Mouse (Mus musculus) limb, embryonic 15.5 days (tissue): ENCODE measurements around the gene Pzp. TPM values are rescaled to one million over a fixed set of nuclear protein-coding genes. Genes with fewer than 3 reads are reported as not detected.
A peak's percentile ranks its signal among the peaks of the same experiment; 100 is the strongest.

Experiments
- ATAC-seq: fragments of 200-750 bp; cut with Nextera tagmentation; 2 replicates; pipeline ENCODE4 v1.8.0; 2017; ENCODE audit warnings: low read depth, moderate TSS enrichment; ENCODE audit not compliant: insufficient number of reproducible peaks, low FRiP score, low TSS enrichment
- H3K27ac ChIP-seq: fragments of 300-500 bp; sonication (generic); 2 replicates; pipeline ENCODE4 v1.5.1; 2015; ENCODE audit warnings: moderate library complexity, mild to moderate bottlenecking, inconsistent platforms
- H3K27me3 ChIP-seq: fragments of 300-500 bp; sonication (generic); 2 replicates; pipeline ENCODE4 v1.6.1; 2015; ENCODE audit warnings: inconsistent platforms
- H3K36me3 ChIP-seq: fragments of 300-500 bp; sonication (generic); 2 replicates; pipeline ENCODE4 v1.6.1; 2015; ENCODE audit warnings: inconsistent platforms
- H3K4me1 ChIP-seq: fragments of 300-500 bp; sonication (generic); 2 replicates; pipeline ENCODE4 v1.6.1; 2015; ENCODE audit warnings: inconsistent platforms
- H3K4me2 ChIP-seq: fragments of 300-500 bp; sonication (generic); 2 replicates; pipeline ENCODE4 v1.6.1; 2015; ENCODE audit warnings: mild to moderate bottlenecking, inconsistent platforms
- H3K4me3 ChIP-seq: fragments of 300-500 bp; sonication (generic); 2 replicates; pipeline ENCODE4 v1.5.1; 2015; ENCODE audit warnings: mild to moderate bottlenecking, inconsistent platforms
- H3K9ac ChIP-seq: fragments of 300-500 bp; sonication (generic); 2 replicates; pipeline ENCODE4 v1.6.1; 2015; ENCODE audit warnings: inconsistent platforms
- H3K9me3 ChIP-seq: fragments of 300-500 bp; sonication (generic); 2 replicates; pipeline ENCODE4 v1.6.1; 2016; ENCODE audit warnings: inconsistent platforms
- WGBS: fragments of 180-500 bp; shearing (Covaris S2); methylation state at CpG from one replicate; pipeline ENCODE4 v1.1.7; 2015; 5-methylcytosine and 5-hydroxymethylcytosine counted together
- polyA plus RNA-seq: library from polyadenylated mRNA; unstranded; fragments of >200 nt; fragmentation: Nextera tagmentation; extraction: Ambion mirVana; gene quantifications from 2 replicates; pipeline ENCODE4 v1.2.1, GENCODE M21; 2015

The Pzp gene
- polyA plus RNA-seq, 1 experiment from 2014 or later: 1.2 TPM

DNA sequence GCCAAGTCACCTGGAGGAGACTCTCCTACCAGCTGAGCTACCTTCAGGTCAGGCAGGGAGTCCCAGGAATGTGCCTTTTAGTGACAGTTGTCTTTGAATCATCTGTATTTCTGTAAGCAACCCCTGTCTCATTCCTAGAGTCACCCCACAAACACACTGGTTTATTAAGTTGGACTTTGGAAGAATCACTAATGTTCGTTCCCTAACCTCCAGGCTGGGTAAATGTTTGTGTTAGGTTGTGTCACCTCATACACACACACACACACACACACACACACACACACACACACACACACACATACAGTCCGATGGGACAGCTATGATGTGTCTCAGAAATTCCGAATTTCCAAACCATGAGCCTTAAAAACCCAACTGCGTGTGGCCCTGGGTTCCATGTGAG lies 719 bp downstream of the Pzp start:
- Histone ChIP-seq H3K4me3 (no peak overlapping the region), H3K9me3 (no peaks in the 10 kb centered on the region), H3K9ac (no peak overlapping the region), H3K4me2 (no peak overlapping the region), H3K36me3 (no peaks in the 10 kb centered on the region), H3K27ac (no peak overlapping the region), H3K4me1 (no peaks in the 10 kb centered on the region), H3K27me3 (no peaks in the 10 kb centered on the region)
- 89% methylated on average over 4 of the region's 4 CpGs for WGBS
- no peak for ATAC-seq

DNA sequence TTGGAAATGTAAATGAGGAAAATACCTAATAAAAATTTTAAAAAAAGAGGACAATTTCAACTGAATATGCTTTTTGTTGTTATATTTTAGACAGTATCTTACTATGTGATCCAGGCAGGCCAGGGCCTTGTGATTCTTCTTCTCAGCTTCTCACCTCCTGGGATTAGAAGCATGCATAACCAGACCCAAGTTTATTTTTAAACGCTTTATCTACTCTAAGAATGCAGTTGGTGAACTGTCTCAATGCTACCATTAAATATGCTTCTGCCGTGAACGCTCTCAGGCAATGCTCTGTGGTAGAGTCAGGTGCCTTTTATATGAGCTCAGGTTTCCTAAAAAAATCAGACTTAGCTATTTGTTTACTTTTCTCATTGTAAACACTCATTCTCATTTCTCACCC lies 3.2 kb downstream of the Pzp start:
- no peaks in the 10 kb centered on the region for H3K27me3 ChIP-seq
- H3K4me3 ChIP-seq: no peak overlapping the region
- WGBS: 75% methylated on average over 3 of the region's 3 CpGs
- no peak overlapping the region for H3K27ac ChIP-seq
- H3K4me1 ChIP-seq: no peaks in the 10 kb centered on the region
- no peak for ATAC-seq
- H3K9ac ChIP-seq: no peak overlapping the region
- no peak overlapping the region for H3K4me2 ChIP-seq
- H3K9me3 ChIP-seq: no peaks in the 10 kb centered on the region
- no peaks in the 10 kb centered on the region for H3K36me3 ChIP-seq

DNA sequence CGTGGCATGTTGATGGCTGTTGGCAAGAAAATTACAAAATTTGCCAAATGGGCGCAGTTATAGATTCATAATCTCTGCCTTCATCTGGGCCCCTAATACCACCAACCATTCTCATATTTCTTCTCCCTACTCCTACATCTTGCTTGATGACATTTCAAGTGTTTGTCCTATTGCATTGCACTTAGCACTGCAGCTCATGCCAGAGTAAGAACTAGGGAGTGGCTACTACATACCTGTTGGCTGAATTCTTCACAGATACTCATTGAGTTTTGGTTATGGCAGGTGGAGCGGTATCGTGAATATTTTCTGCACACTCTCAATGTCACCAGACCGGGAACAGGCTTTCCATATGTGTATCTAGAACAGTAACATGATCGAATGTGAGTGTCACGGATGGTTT lies 7.4 kb downstream of the Pzp start:
- no peak overlapping the region for H3K4me3 ChIP-seq
- no peaks in the 10 kb centered on the region for H3K9me3 ChIP-seq
- WGBS: 92% methylated on average over 7 of the region's 7 CpGs
- H3K27me3 ChIP-seq: no peaks in the 10 kb centered on the region
- no peaks in the 10 kb centered on the region for H3K36me3 ChIP-seq
- no peak for ATAC-seq
- H3K27ac ChIP-seq: no peak overlapping the region
- H3K9ac ChIP-seq: no peak overlapping the region
- no peaks in the 10 kb centered on the region for H3K4me1 ChIP-seq
- H3K4me2 ChIP-seq: no peak overlapping the region

- no peaks in the 10 kb centered on the region for H3K27me3 ChIP-seq
- H3K9ac ChIP-seq: no peak overlapping the region
- no peaks in the 10 kb centered on the region for H3K36me3 ChIP-seq
- no peaks in the 10 kb centered on the region for H3K9me3 ChIP-seq
- 90% methylated on average over 2 of the region's 2 CpGs for WGBS
- no peak overlapping the region for H3K4me3 ChIP-seq
- ATAC-seq: no peak
- H3K4me1 ChIP-seq: no peaks in the 10 kb centered on the region
- H3K4me2 ChIP-seq: no peak overlapping the region
- H3K27ac ChIP-seq: no peak overlapping the region
Measured at GRCm38 (mm10) chr6:128505676-128506236, 20.8 kb downstream of the Pzp start.

GRCm38 (mm10) chr6:128504743-128505142 lies 21.8 kb downstream of the Pzp start:
- H3K9me3 ChIP-seq: no peaks in the 10 kb centered on the region
- no peaks in the 10 kb centered on the region for H3K4me1 ChIP-seq
- no peak overlapping the region for H3K4me3 ChIP-seq
- no peaks in the 10 kb centered on the region for H3K36me3 ChIP-seq
- H3K27ac ChIP-seq: no peak overlapping the region
- H3K4me2 ChIP-seq: no peak overlapping the region
- no peak overlapping the region for H3K9ac ChIP-seq
- no peaks in the 10 kb centered on the region for H3K27me3 ChIP-seq
- WGBS: 78% methylated on average over 5 of the region's 5 CpGs
- ATAC-seq: no peak

- Histone ChIP-seq H3K36me3 (no peaks in the 10 kb centered on the region), H3K4me2 (no peak overlapping the region), H3K4me1 (no peaks in the 10 kb centered on the region), H3K27me3 (no peaks in the 10 kb centered on the region), H3K9ac (no peak overlapping the region), H3K4me3 (no peak overlapping the region), H3K9me3 (no peaks in the 10 kb centered on the region), H3K27ac (no peak overlapping the region)
- 34% methylated on average over 1 of the region's 1 CpGs for WGBS
- ATAC-seq: no peak
Measured at GRCm38 (mm10) chr6:128495346-128495745, 31.2 kb downstream of the Pzp start.

- Histone ChIP-seq H3K27me3 (no peaks in the 10 kb centered on the region), H3K4me3 (no peak overlapping the region), H3K36me3 (no peaks in the 10 kb centered on the region), H3K4me2 (no peak overlapping the region), H3K27ac (no peak overlapping the region), H3K4me1 (no peaks in the 10 kb centered on the region), H3K9me3 (no peaks in the 10 kb centered on the region), H3K9ac (no peak overlapping the region)
- ATAC-seq: no peak
- 61% methylated on average over 15 of the region's 15 CpGs for WGBS
Measured at GRCm38 (mm10) chr6:128494646-128495331, 31.7 kb downstream of the Pzp start.

GRCm38 (mm10) chr6:128491916-128492315 lies 34.6 kb downstream of the Pzp start:
- Histone ChIP-seq H3K27ac (no peak overlapping the region), H3K36me3 (no peaks in the 10 kb centered on the region), H3K4me3 (no peak overlapping the region), H3K27me3 (no peaks in the 10 kb centered on the region), H3K4me2 (no peak overlapping the region), H3K9me3 (no peaks in the 10 kb centered on the region), H3K4me1 (no peaks in the 10 kb centered on the region), H3K9ac (no peak overlapping the region)
- ATAC-seq: no peak
- 69% methylated on average over 4 of the region's 4 CpGs for WGBS

GRCm38 (mm10) chr6:128490141-128490540 lies 36.4 kb downstream of the Pzp start:
- Histone ChIP-seq H3K27ac (no peak overlapping the region), H3K4me2 (no peak overlapping the region), H3K4me3 (no peak overlapping the region), H3K4me1 (no peaks in the 10 kb centered on the region), H3K9me3 (no peaks in the 10 kb centered on the region), H3K27me3 (no peaks in the 10 kb centered on the region), H3K36me3 (no peaks in the 10 kb centered on the region), H3K9ac (no peak overlapping the region)
- ATAC-seq: no peak
- 96% methylated on average over 10 of the region's 10 CpGs for WGBS

- 84% methylated on average over 11 of the region's 11 CpGs for WGBS
- Histone ChIP-seq H3K4me2 (no peak overlapping the region), H3K4me1 (no peaks in the 10 kb centered on the region; the same call in 1 of the 2 replicates), H3K36me3 (no peaks in the 10 kb centered on the region), H3K9me3 (no peaks in the 10 kb centered on the region), H3K27me3 (no peaks in the 10 kb centered on the region), H3K9ac (no peak overlapping the region), H3K4me3 (no peak overlapping the region), H3K27ac (no peak overlapping the region)
- no peak for ATAC-seq
Measured at GRCm38 (mm10) chr6:128487736-128488135, 38.8 kb downstream of the Pzp start.

GRCm38 (mm10) chr6:128479463-128480454 lies 46.8 kb downstream of the Pzp start:
- Histone ChIP-seq H3K36me3 (no peaks in the 10 kb centered on the region), H3K9ac (no peak overlapping the region), H3K4me1 (peaks cover 3% of the 10 kb centered on the region; the same call in 1 of the 2 replicates), H3K9me3 (no peaks in the 10 kb centered on the region), H3K27me3 (no peaks in the 10 kb centered on the region), H3K4me3 (peak overlapping the region; percentile 8; the same call in 1 of the 2 replicates), H3K4me2 (0 out of 2 replicates have a peak overlapping the region, but pooled peaks have one; percentile 29), H3K27ac (no peak overlapping the region)
- WGBS: 20% methylated on average over 26 of the region's 26 CpGs
- peak; percentile 62 for ATAC-seq

DNA sequence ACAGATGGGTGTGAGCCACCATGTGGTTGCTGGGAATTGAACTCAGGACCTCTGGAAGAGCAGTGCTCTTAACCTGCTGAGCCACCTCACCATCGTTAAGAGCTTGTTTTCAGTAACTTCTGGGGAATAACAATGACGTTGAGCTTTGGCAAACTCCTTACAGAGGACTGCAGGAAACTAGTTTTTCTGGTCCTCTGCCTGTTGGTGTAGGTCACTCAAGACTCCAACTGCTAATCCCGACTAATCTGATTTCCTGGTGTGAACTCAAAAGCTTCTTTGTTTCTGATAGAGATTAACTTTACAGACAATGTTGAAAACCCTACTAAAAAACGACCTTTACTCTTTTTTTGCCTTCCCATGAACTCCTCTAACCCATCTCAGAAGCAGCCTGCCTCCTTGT lies 49.0 kb downstream of the Pzp start:
- no peaks in the 10 kb centered on the region for H3K36me3 ChIP-seq
- H3K9me3 ChIP-seq: no peaks in the 10 kb centered on the region
- no peak overlapping the region for H3K9ac ChIP-seq
- H3K27ac ChIP-seq: no peak overlapping the region
- no peak for ATAC-seq
- H3K4me3 ChIP-seq: no peak overlapping the region
- H3K4me1 ChIP-seq: peaks cover 3% of the 10 kb centered on the region; the same call in 1 of the 2 replicates
- 28% methylated on average over 4 of the region's 4 CpGs for whole genome bisulfite sequencing
- no peaks in the 10 kb centered on the region for H3K27me3 ChIP-seq
- no peak overlapping the region for H3K4me2 ChIP-seq
